ENCODE assay signal across 8 mouse cellular contexts in genomic region chr5:124025587-124026441, GRCm38 (mm10). TPM values are rescaled to one million over a fixed set of nuclear protein-coding genes. Genes with fewer than 3 reads are reported as not detected.
DNase-seq lines count a peak whose midpoint lies in the region; ATAC-seq and TF ChIP-seq lines count a peak whose summit lies in the region.

No protein-coding gene starts in this region.

- H3K27me3 ChIP-seq in liver, embryonic 11.5 days (replicated peaks; ENCODE audit: control insufficient read depth, insufficient read depth, low read length), result no peaks in the 10 kb centered on the region

- peak overlapping the region; percentile 70 for H3K27ac ChIP-seq in gastrocnemius, adult 2 months
- peak overlapping the region; percentile 28 for H3K27ac ChIP-seq in liver, embryonic 11.5 days (ENCODE audit: low read depth, low read length)

- DNase-seq in gastrocnemius, adult 2 months, result peak; percentile 50
- DNase-seq in gastrocnemius, postnatal 10 days, result no peak
- DNase-seq in adrenal gland, postnatal 36 days, result peak; percentile 80 to 84
- DNase-seq in heart, postnatal 14 days, result peak; percentile 55 to 60
- no peak for DNase-seq in liver, embryonic 11.5 days (ENCODE audit: low spot score)
- no peak for DNase-seq in gastrocnemius, postnatal 25 days
- DNase-seq in gastrocnemius, postnatal 4 days (ENCODE audit: low spot score in 2 of 2), result no peak
- no peak for DNase-seq in yolk sac, embryonic 10.5 days (ENCODE audit: low spot score)

- no peaks in the 10 kb centered on the region for H3K9me3 ChIP-seq in liver, embryonic 11.5 days (ENCODE audit: control insufficient read depth, low read length)

- peak overlapping the region; percentile 28 for H3K4me2 ChIP-seq in liver, embryonic 11.5 days

- no peak for ATAC-seq in liver, embryonic 11.5 days (replicated peaks; ENCODE audit: low FRiP score)

- intact Hi-C loops in gastrocnemius, adult 2 months (cut with DNase I), result no loop called here
- intact Hi-C loops in heart, postnatal 14 days (cut with DNase I), result no loop called here

- WGBS in liver, embryonic 11.5 days, result 79% methylated on average over 15 of the region's 15 CpGs

- 0 out of 2 replicates have a peak overlapping the region, but pooled peaks have one; percentile 34 for H3K9ac ChIP-seq in liver, embryonic 11.5 days (ENCODE audit: low read depth, low read length)

- peaks cover 93% of the 10 kb centered on the region for H3K4me1 ChIP-seq in liver, embryonic 11.5 days (replicated peaks; ENCODE audit: control insufficient read depth, insufficient read depth, low read length)

- no peak for TF ChIP-seq CTCF in gastrocnemius, adult 2 months (IDR thresholded peaks at IDR 0.05)

- no peak overlapping the region for H3K4me3 ChIP-seq in gastrocnemius, adult 2 months
- no peak overlapping the region for H3K4me3 ChIP-seq in liver, embryonic 11.5 days (ENCODE audit: low read depth, low read length)

- peaks cover 9% of the 10 kb centered on the region; the same call in 1 of the 2 replicates for H3K36me3 ChIP-seq in liver, embryonic 11.5 days (ENCODE audit: control insufficient read depth, insufficient read depth, low read length)

RNA-seq across cellular contexts. Expression of gene Vps37b, which starts 6.3 kb away (rescaled TPM):
- total RNA-seq in gastrocnemius, adult 2 months (2021), result 1 to 10 TPM; 4.1 to 6.2 TPM
- 10 to 100 TPM; 11.9 to 13.4 TPM for total RNA-seq in gastrocnemius, postnatal 10 days (2021)
- total RNA-seq in adrenal gland, postnatal 36 days (2021), result 100 to 1,000 TPM in 1 of 2 experiments, 10 to 100 TPM in 1; 93.1 to 188 TPM
- 10 to 100 TPM; 22.2 to 22.7 TPM for total RNA-seq in heart, postnatal 14 days (2021)
- polyA plus RNA-seq in liver, embryonic 11.5 days (2014; fragmentation: Nextera tagmentation; extraction: Ambion mirVana), result 31.3 TPM in 2 replicates
- 1 to 10 TPM; 4.2 to 6.3 TPM for total RNA-seq in gastrocnemius, postnatal 25 days (2021)
- 10 to 100 TPM; 24.4 to 29.3 TPM for total RNA-seq in gastrocnemius, postnatal 4 days (2021)

RNA-seq across cellular contexts. Expression of gene Hip1r, which starts 52.4 kb away (rescaled TPM):
- total RNA-seq in gastrocnemius, adult 2 months (2021), result 10 to 100 TPM in 1 of 2 experiments, 1 to 10 TPM in 1; 5.6 to 14.3 TPM
- total RNA-seq in gastrocnemius, postnatal 10 days (2021), result 1 to 10 TPM; 8.2 to 9.0 TPM
- 10 to 100 TPM; 15.1 to 18.4 TPM for total RNA-seq in adrenal gland, postnatal 36 days (2021)
- total RNA-seq in heart, postnatal 14 days (2021), result 10 to 100 TPM; 23.2 to 25.0 TPM
- 20.2 and 20.6 TPM in 2 replicates for polyA plus RNA-seq in liver, embryonic 11.5 days (2014; fragmentation: Nextera tagmentation; extraction: Ambion mirVana)
- total RNA-seq in gastrocnemius, postnatal 25 days (2021), result 1 to 10 TPM; 6.2 to 6.6 TPM
- 1 to 10 TPM; 5.5 to 6.6 TPM for total RNA-seq in gastrocnemius, postnatal 4 days (2021)

Comparison
In these comparisons a context has a peak if more than half of its experiments do, and no peak if none do; other contexts are left out.
1. DNase-seq: peak in gastrocnemius, adult 2 months (single experiment), adrenal gland, postnatal 36 days (2 of 2) and heart, postnatal 14 days (2 of 2); none in gastrocnemius, postnatal 10 days (single experiment), liver, embryonic 11.5 days (single experiment), gastrocnemius, postnatal 25 days (single experiment), gastrocnemius, postnatal 4 days (0 of 2) and yolk sac, embryonic 10.5 days (single experiment).